Mouse (Mus musculus) spleen, adult 12 weeks (tissue): Measurements from ENCODE around the gene Foxd3.
"Not testable (repeated sequence)": the region's sequence is repeated elsewhere in the genome, so short reads cannot be mapped to it uniquely, and the experiment has no call there.

ENCODE experiments used
- DNase-seq: peaks from one replicate; pipeline ENCODE4 v3.0.0; 2022; ENCODE audit warnings: low spot score

Foxd3 gene

GRCm38 (mm10) chr4:99655937-99656604 is at the start of gene Foxd3:
TSS of gene Foxd3 (plus strand) at chr4:99656299.
- no peak for DNase-seq

GRCm38 (mm10) chr4:99612156-99612555 is 43.9 kb upstream of the Foxd3 start:
- no peak for DNase-seq

- no peak for DNase-seq
Observed at GRCm38 (mm10) chr4:99612609-99613350, 43.3 kb upstream of the Foxd3 start.

GRCm38 (mm10) chr4:99626047-99626844 is 29.9 kb upstream of the Foxd3 start:
- DNase-seq, result no peak

- no peak for DNase-seq
Observed at GRCm38 (mm10) chr4:99627057-99627456, 29.0 kb upstream of the Foxd3 start.

- DNase-seq, result no peak
Observed at GRCm38 (mm10) chr4:99636038-99636437, 20.1 kb upstream of the Foxd3 start.

GRCm38 (mm10) chr4:99636711-99637110 is 19.4 kb upstream of the Foxd3 start:
- DNase-seq, result no peak

GRCm38 (mm10) chr4:99640619-99641018 is 15.5 kb upstream of the Foxd3 start:
- DNase-seq, result not testable (repeated sequence)

GRCm38 (mm10) chr4:99641920-99642319 is 14.2 kb upstream of the Foxd3 start:
- no peak for DNase-seq

- no peak for DNase-seq
Observed at GRCm38 (mm10) chr4:99645560-99645959, 10.5 kb upstream of the Foxd3 start.

GRCm38 (mm10) chr4:99650088-99650944 is 5.8 kb upstream of the Foxd3 start:
- DNase-seq, result no peak

GRCm38 (mm10) chr4:99650945-99651690 is 5.0 kb upstream of the Foxd3 start:
- no peak for DNase-seq

- DNase-seq, result no peak
Observed at GRCm38 (mm10) chr4:99651823-99652450, 4.2 kb upstream of the Foxd3 start.

- no peak for DNase-seq
Observed at GRCm38 (mm10) chr4:99652576-99653210, 3.4 kb upstream of the Foxd3 start.

GRCm38 (mm10) chr4:99653216-99653607 is 2.9 kb upstream of the Foxd3 start:
- no peak for DNase-seq

- no peak for DNase-seq
Observed at GRCm38 (mm10) chr4:99653608-99654221, 2.4 kb upstream of the Foxd3 start.

GRCm38 (mm10) chr4:99654621-99655296 is 1.3 kb upstream of the Foxd3 start:
- DNase-seq, result no peak

GRCm38 (mm10) chr4:99656605-99657429 is 718 bp downstream of the Foxd3 start:
- no peak for DNase-seq
